ENCODE assay signal across 1 mouse cellular context in genomic region chr6:116235336-116235735, GRCm38 (mm10).
TF ChIP-seq lines count a peak whose summit lies in the region.

No protein-coding gene starts in this region.

TF ChIP-seq in CH12.LX, 34 proteins besides CTCF, POLR2A, EP300 and RAD21 (continued from another document):
- no peak for TF ChIP-seq NELFE (IDR thresholded peaks at IDR 0.05; ENCODE audit: low read depth, low read length)
- TF ChIP-seq SMC3 (IDR thresholded peaks at IDR 0.05; ENCODE audit: low read depth, low read length) = no peak
- no peak for TF ChIP-seq MAFK (IDR thresholded peaks at IDR 0.05; ENCODE audit: insufficient replicate concordance, low read length)
- no peak for TF ChIP-seq ELF1 (IDR thresholded peaks at IDR 0.05; ENCODE audit: low read depth, low read length)
